Mouse (Mus musculus) intestine, embryonic 16.5 days (tissue): ENCODE measurements at regions not wholly inside any gene's neighbourhood (a gene's known extent, or its start where the extent isn't known, plus 50 kb on each side); places are given as distances from the start of the nearest gene placed in this dataset.

Experiments
- ATAC-seq: fragments of 200-750 bp; cut with Nextera tagmentation; 2 replicates; pipeline ENCODE4 v1.8.0; 2017; ENCODE audit warnings: moderate TSS enrichment, moderate library complexity
- H3K27ac ChIP-seq: fragments of 300-500 bp; sonication (generic); 2 replicates; pipeline ENCODE4 v1.5.1; 2014; ENCODE audit warnings: mild to moderate bottlenecking, low read length
- H3K27me3 ChIP-seq: fragments of 300-500 bp; sonication (generic); replicated peaks from 2 replicates; pipeline ENCODE4 v1.6.1; 2014; ENCODE audit warnings: low read length, control low read depth, mixed read lengths; ENCODE audit not compliant: control insufficient read depth, insufficient read depth
- H3K36me3 ChIP-seq: fragments of 300-500 bp; sonication (generic); 2 replicates; pipeline ENCODE4 v1.6.1; 2014; ENCODE audit warnings: low read length, control low read depth; ENCODE audit not compliant: control insufficient read depth, insufficient read depth
- H3K4me1 ChIP-seq: fragments of 300-500 bp; sonication (generic); 2 replicates; pipeline ENCODE4 v1.6.1; 2014; ENCODE audit warnings: low read length, control low read depth, mixed read lengths; ENCODE audit not compliant: control insufficient read depth, insufficient read depth
- H3K4me2 ChIP-seq: fragments of 300-500 bp; sonication (generic); 2 replicates; pipeline ENCODE4 v1.6.1; 2014; ENCODE audit warnings: low read depth, low read length, control low read depth
- H3K4me3 ChIP-seq: fragments of 300-500 bp; sonication (generic); 2 replicates; pipeline ENCODE4 v1.5.1; 2014; ENCODE audit warnings: mild to moderate bottlenecking, low read length
- H3K9ac ChIP-seq: fragments of 300-500 bp; sonication (generic); 2 replicates; pipeline ENCODE4 v1.6.1; 2014; ENCODE audit warnings: low read depth, low read length
- H3K9me3 ChIP-seq: fragments of 300-500 bp; sonication (generic); 2 replicates; pipeline ENCODE4 v1.6.1; 2016; ENCODE audit warnings: low read length, control low read depth; ENCODE audit not compliant: control insufficient read depth
- WGBS: fragments of 180-500 bp; shearing (Covaris S2); extraction: QIAGEN DNeasy Blood & Tissue Kit; methylation state at CpG from one replicate; pipeline ENCODE4 v1.1.7; 2014; 5-methylcytosine and 5-hydroxymethylcytosine counted together

- peak; percentile 27; the same call in 1 of the 2 replicates for ATAC-seq
- Histone ChIP-seq H3K4me1 (no peaks in the 10 kb centered on the region; the same call in 1 of the 2 replicates), H3K9ac (no peak overlapping the region), H3K4me2 (no peak overlapping the region), H3K36me3 (no peaks in the 10 kb centered on the region), H3K4me3 (no peak overlapping the region), H3K27ac (no peak overlapping the region), H3K27me3 (no peaks in the 10 kb centered on the region), H3K9me3 (no peaks in the 10 kb centered on the region)
- 36% methylated on average over 3 of the region's 3 CpGs for WGBS
Observed at GRCm38 (mm10) chr17:50393698-50394097, 100.3 kb upstream of the Dazl start.

GRCm38 (mm10) chr17:50394801-50395200 is 101.4 kb upstream of the Dazl start:
- H3K4me2 ChIP-seq = no peak overlapping the region
- no peak for ATAC-seq
- no peak overlapping the region for H3K27ac ChIP-seq
- H3K36me3 ChIP-seq = no peaks in the 10 kb centered on the region
- no peaks in the 10 kb centered on the region; the same call in 1 of the 2 replicates for H3K4me1 ChIP-seq
- H3K4me3 ChIP-seq = no peak overlapping the region
- 87% methylated on average over 1 of the region's 1 CpGs for WGBS
- H3K9me3 ChIP-seq = no peaks in the 10 kb centered on the region
- no peaks in the 10 kb centered on the region for H3K27me3 ChIP-seq
- no peak overlapping the region for H3K9ac ChIP-seq

GRCm38 (mm10) chr17:50395669-50396068 is 102.2 kb upstream of the Dazl start:
- Histone ChIP-seq H3K9ac (no peak overlapping the region), H3K36me3 (no peaks in the 10 kb centered on the region), H3K4me1 (no peaks in the 10 kb centered on the region; the same call in 1 of the 2 replicates), H3K9me3 (no peaks in the 10 kb centered on the region), H3K27ac (no peak overlapping the region), H3K4me2 (no peak overlapping the region), H3K4me3 (no peak overlapping the region), H3K27me3 (no peaks in the 10 kb centered on the region)
- 98% methylated on average over 11 of the region's 11 CpGs for WGBS
- ATAC-seq = no peak

DNA sequence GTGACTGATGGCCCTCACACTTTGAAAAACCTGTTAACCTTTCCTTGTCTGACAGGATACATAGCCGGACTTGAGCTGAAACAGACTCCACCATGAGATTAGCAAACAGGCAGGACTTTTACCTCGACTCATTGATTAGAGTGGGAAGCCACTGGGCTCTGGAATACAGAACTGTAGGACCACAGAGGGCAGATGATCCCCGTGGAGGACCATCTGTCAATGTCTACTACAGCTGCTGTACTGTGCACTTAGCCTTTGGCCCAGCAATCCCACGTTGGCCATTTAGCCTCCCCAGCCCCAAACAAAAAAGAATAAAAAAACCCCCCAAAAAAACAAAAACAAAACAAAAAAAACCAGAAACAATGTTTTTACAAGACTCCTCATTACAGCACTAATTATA is 103.9 kb upstream of the Dazl start:
- 39% methylated on average over 4 of the region's 4 CpGs for WGBS
- ATAC-seq = no peak
- H3K9ac ChIP-seq = no peak overlapping the region

DNA sequence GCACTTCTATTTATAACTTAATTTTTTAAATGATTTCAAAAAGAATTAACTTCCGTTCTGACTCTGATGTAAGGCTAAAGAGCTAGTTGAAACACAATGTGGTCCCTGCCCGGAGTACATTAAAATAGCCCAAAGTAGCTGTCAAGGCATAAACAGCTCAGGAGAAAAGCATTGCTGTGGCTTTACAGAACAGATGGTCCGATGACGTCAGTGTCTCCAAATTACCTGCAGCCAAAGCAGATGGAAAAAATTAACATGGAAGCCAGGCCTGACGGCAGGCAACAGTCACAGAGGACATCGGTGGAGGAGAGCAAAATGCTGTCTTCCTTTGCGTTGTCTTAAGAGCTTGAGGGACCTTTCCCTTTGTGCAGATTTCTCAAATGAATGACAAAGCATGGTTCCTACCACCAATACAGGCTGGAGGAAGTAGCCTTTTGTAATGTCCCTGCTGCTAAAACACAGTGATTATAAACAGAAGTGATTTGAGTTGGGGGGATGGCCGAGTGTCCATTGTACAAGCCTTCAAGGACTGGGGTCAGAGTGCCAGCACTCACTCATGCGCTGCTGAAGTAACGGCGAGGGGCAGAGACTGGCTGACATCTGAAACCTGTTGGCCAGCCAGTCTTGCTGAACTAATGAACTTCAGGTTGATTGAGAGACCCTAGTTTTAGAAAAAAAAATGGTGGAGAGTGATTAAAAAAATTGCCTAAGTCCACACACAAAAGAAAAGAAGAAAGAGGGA is 101.8 kb upstream of the Plcl2 start:
- Histone ChIP-seq H3K9ac (no peak overlapping the region), H3K4me3 (no peak overlapping the region), H3K9me3 (no peaks in the 10 kb centered on the region), H3K36me3 (no peaks in the 10 kb centered on the region), H3K27ac (no peak overlapping the region), H3K4me1 (no peaks in the 10 kb centered on the region), H3K27me3 (no peaks in the 10 kb centered on the region), H3K4me2 (no peak overlapping the region)
- 58% methylated on average over 11 of the region's 11 CpGs for WGBS
- ATAC-seq = no peak

More for the DNA sequence above, 103.9 kb upstream of the Dazl start:
- H3K36me3 ChIP-seq = no peaks in the 10 kb centered on the region
- H3K4me1 ChIP-seq = no peaks in the 10 kb centered on the region; the same call in 1 of the 2 replicates
- H3K4me3 ChIP-seq = no peak overlapping the region
- no peak overlapping the region for H3K4me2 ChIP-seq
- H3K27me3 ChIP-seq = no peaks in the 10 kb centered on the region
- H3K27ac ChIP-seq = no peak overlapping the region
- no peaks in the 10 kb centered on the region for H3K9me3 ChIP-seq

GRCm38 (mm10) chr17:50408581-50408980 is 100.6 kb upstream of the Plcl2 start:
- no peaks in the 10 kb centered on the region for H3K4me1 ChIP-seq
- H3K4me3 ChIP-seq = no peak overlapping the region
- no peaks in the 10 kb centered on the region for H3K36me3 ChIP-seq
- H3K9ac ChIP-seq = no peak overlapping the region
- no peaks in the 10 kb centered on the region for H3K27me3 ChIP-seq
- H3K4me2 ChIP-seq = no peak overlapping the region
- H3K9me3 ChIP-seq = no peaks in the 10 kb centered on the region
- H3K27ac ChIP-seq = no peak overlapping the region
- ATAC-seq = no peak
- 87% methylated on average over 10 of the region's 10 CpGs for WGBS

DNA sequence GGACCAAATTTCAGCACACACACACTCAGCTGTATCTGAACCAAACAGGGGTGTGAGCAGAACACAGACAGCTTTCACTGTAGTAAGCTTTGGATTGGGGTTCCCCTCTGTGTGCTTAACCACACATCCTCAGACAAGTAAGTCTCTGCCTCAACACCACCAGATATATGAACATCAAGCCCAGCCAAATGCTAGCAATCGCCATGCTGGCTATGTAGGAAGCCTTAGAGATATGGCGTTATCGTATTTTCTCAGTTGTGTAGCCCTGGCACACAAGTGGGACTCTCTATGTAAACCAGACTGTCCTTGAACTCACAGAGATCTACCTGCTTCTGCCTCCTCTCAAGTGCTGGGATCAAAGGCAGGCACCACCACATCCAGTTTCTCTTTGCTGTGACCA is 99.9 kb upstream of the Plcl2 start:
- Histone ChIP-seq H3K36me3 (no peaks in the 10 kb centered on the region), H3K9ac (no peak overlapping the region), H3K27ac (no peak overlapping the region), H3K4me1 (no peaks in the 10 kb centered on the region), H3K9me3 (no peaks in the 10 kb centered on the region), H3K4me2 (no peak overlapping the region), H3K4me3 (no peak overlapping the region), H3K27me3 (no peaks in the 10 kb centered on the region)
- WGBS = 94% methylated on average over 3 of the region's 3 CpGs
- ATAC-seq = no peak

DNA sequence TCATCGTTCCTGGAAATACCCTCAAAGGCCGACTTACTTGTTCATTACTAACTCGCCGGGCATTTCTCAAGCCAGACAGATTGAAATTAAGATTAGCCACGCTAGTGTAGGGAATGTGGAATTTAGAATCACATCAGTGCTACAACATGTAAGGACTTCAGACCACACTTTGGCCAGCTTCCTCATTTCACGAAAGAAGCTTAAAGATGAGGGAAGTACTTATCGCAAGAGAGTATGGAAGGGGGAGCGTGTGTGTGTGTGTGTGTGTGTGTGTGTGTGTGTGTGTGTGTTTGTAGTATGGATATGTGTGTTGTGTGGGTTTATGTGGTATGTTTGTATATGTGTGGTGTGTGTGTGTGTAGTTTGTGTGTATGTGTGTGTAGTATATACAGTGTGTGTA is 99.3 kb upstream of the Plcl2 start:
- Histone ChIP-seq H3K4me2 (no peak overlapping the region), H3K9ac (no peak overlapping the region), H3K27me3 (no peaks in the 10 kb centered on the region), H3K4me3 (no peak overlapping the region), H3K4me1 (no peaks in the 10 kb centered on the region), H3K9me3 (no peaks in the 10 kb centered on the region), H3K27ac (no peak overlapping the region), H3K36me3 (no peaks in the 10 kb centered on the region)
- 86% methylated on average over 8 of the region's 8 CpGs for WGBS
- ATAC-seq = no peak

DNA sequence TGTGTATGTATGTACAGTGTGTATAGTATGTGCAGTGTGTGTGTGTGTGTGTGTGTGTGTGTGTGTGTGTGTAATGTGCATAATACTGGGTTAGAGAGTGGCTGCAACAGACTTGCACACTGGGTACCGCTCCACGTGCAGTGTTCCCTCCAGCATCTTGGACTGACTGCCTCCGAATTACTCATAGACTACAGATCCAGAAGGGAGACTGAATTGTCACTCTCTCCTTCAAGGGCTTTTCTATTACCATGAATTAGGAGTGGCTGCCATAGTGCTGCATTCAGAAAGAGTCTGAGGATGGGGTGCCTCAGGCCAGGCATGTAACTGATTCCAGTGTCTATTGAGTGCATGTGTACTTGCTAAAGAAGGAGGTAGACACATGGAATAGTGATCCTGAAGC is 98.9 kb upstream of the Plcl2 start:
- Histone ChIP-seq H3K27ac (no peak overlapping the region), H3K27me3 (no peaks in the 10 kb centered on the region), H3K36me3 (no peaks in the 10 kb centered on the region), H3K4me3 (no peak overlapping the region), H3K4me2 (no peak overlapping the region), H3K9ac (no peak overlapping the region), H3K9me3 (no peaks in the 10 kb centered on the region), H3K4me1 (no peaks in the 10 kb centered on the region)
- no peak for ATAC-seq
- 94% methylated on average over 3 of the region's 3 CpGs for WGBS

GRCm38 (mm10) chr17:50412446-50412845 is 96.8 kb upstream of the Plcl2 start:
- Histone ChIP-seq H3K4me2 (no peak overlapping the region), H3K9me3 (peaks cover under 1% of the 10 kb centered on the region; the same call in 1 of the 2 replicates), H3K27me3 (no peaks in the 10 kb centered on the region), H3K36me3 (no peaks in the 10 kb centered on the region), H3K9ac (no peak overlapping the region), H3K27ac (no peak overlapping the region), H3K4me1 (no peaks in the 10 kb centered on the region; the same call in 1 of the 2 replicates), H3K4me3 (no peak overlapping the region)
- 89% methylated on average over 5 of the region's 5 CpGs for WGBS
- ATAC-seq = no peak
